In genomic region chr5:110610484-110610883, GRCm38 (mm10) we compare ENCODE assay signal across 29 mouse cellular contexts.
"Had no signal": no experiment of that assay in that cellular context is flagged by ENCODE, and none has a peak within 500 bp of the region (broad histone marks: within the 10 kb centered on the region; RNA-seq: fewer than 3 reads in every experiment).

No protein-coding gene starts in this region.

- H3K9ac ChIP-seq: limb, embryonic 12.5 days; limb, embryonic 13.5 days; limb, embryonic 15.5 days; liver, embryonic 12.5 days; liver, embryonic 13.5 days; liver, embryonic 14.5 days; liver, embryonic 15.5 days; liver, postnatal 0 days; lung, embryonic 14.5 days; lung, embryonic 15.5 days; midbrain, embryonic 12.5 days; midbrain, embryonic 15.5 days; neural tube, embryonic 12.5 days had no signal

- ATAC-seq: liver, embryonic 12.5 days; liver, postnatal 0 days; lung, postnatal 0 days; midbrain, embryonic 15.5 days; midbrain, embryonic 16.5 days had no signal

- H3K27ac ChIP-seq: left cerebral cortex, adult 2 months; limb, embryonic 10.5 days; limb, embryonic 12.5 days; limb, embryonic 13.5 days; limb, embryonic 15.5 days; liver, embryonic 12.5 days; liver, embryonic 13.5 days; liver, embryonic 14.5 days; liver, embryonic 15.5 days; lung, embryonic 15.5 days; macrophage; midbrain, embryonic 10.5 days; midbrain, embryonic 12.5 days; midbrain, embryonic 15.5 days; neural tube, embryonic 12.5 days had no signal

- H3K4me1 ChIP-seq: liver, embryonic 13.5 days; liver, embryonic 15.5 days; lung, embryonic 15.5 days; neural tube, embryonic 12.5 days had no signal

- H3K36me3 ChIP-seq: limb, embryonic 10.5 days; limb, embryonic 12.5 days; limb, embryonic 13.5 days; limb, embryonic 15.5 days; liver, embryonic 12.5 days; liver, embryonic 13.5 days; liver, embryonic 15.5 days; lung, embryonic 15.5 days; midbrain, embryonic 10.5 days; midbrain, embryonic 12.5 days; midbrain, embryonic 15.5 days; neural tube, embryonic 12.5 days had no signal

- H3K4me2 ChIP-seq: limb, embryonic 12.5 days; limb, embryonic 13.5 days; limb, embryonic 15.5 days; liver, embryonic 11.5 days; liver, embryonic 12.5 days; liver, embryonic 13.5 days; liver, embryonic 15.5 days; lung, embryonic 14.5 days; lung, embryonic 15.5 days; midbrain, embryonic 12.5 days; midbrain, embryonic 15.5 days; neural tube, embryonic 12.5 days had no signal

- H3K9me3 ChIP-seq: limb, embryonic 10.5 days; limb, embryonic 12.5 days; limb, embryonic 13.5 days; limb, embryonic 15.5 days; liver, embryonic 12.5 days; liver, embryonic 13.5 days; liver, embryonic 15.5 days; lung, embryonic 15.5 days; megakaryocyte, embryonic 14.5 days; midbrain, embryonic 10.5 days; midbrain, embryonic 12.5 days; midbrain, embryonic 15.5 days; neural tube, embryonic 12.5 days had no signal

- H3K4me3 ChIP-seq: left cerebral cortex, adult 2 months; limb, embryonic 10.5 days; limb, embryonic 12.5 days; limb, embryonic 13.5 days; limb, embryonic 15.5 days; liver, embryonic 12.5 days; liver, embryonic 13.5 days; liver, embryonic 15.5 days; lung, embryonic 15.5 days; megakaryocyte, embryonic 14.5 days; midbrain, embryonic 10.5 days; midbrain, embryonic 12.5 days; midbrain, embryonic 15.5 days; neural tube, embryonic 12.5 days had no signal

- DNase-seq: liver; liver, embryonic 13.5 days; liver, postnatal 0 days; lung, adult 18-20 months; lung, adult 2 months; lung, embryonic 14.5 days; lung, postnatal 10 days; lung, postnatal 14 days; lung, postnatal 36 days; lung, postnatal 4 days; midbrain, embryonic 14.5 days had no signal

- H3K27me3 ChIP-seq: limb, embryonic 12.5 days; limb, embryonic 13.5 days; limb, embryonic 15.5 days; liver, embryonic 12.5 days; liver, embryonic 13.5 days; liver, embryonic 15.5 days; lung, embryonic 15.5 days; midbrain, embryonic 12.5 days; midbrain, embryonic 15.5 days; neural tube, embryonic 12.5 days had no signal
